Mouse (Mus musculus) forebrain, embryonic 14.5 days (tissue): ENCODE measurements around the gene Taar7a. TPM values are rescaled to one million over a fixed set of nuclear protein-coding genes. Genes with fewer than 3 reads are reported as not detected.
A peak's percentile ranks its signal among the peaks of the same experiment; 100 is the strongest.

Experiments used
- ATAC-seq: fragments of 200-750 bp; cut with Nextera tagmentation; 2 replicates; pipeline ENCODE4 v1.8.0; 2017; ENCODE audit warnings: mild to moderate bottlenecking, moderate library complexity
- DNase-seq: peaks from one replicate; pipeline ENCODE4 v3.0.0-alpha.2; 2015; ENCODE audit warnings: low spot score
- H3K27ac ChIP-seq: fragments of 300-500 bp; sonication (generic); 2 replicates; pipeline ENCODE4 v1.5.1; 2014; ENCODE audit warnings: low read depth, mild to moderate bottlenecking, control low read depth, low read length, moderate library complexity
- H3K27me3 ChIP-seq: fragments of 300-500 bp; sonication (generic); replicated peaks from 2 replicates; pipeline ENCODE4 v1.6.1; 2014; ENCODE audit warnings: low read length, control low read depth, mixed read lengths; ENCODE audit not compliant: control insufficient read depth, insufficient read depth
- H3K36me3 ChIP-seq: fragments of 300-500 bp; sonication (generic); 2 replicates; pipeline ENCODE4 v1.6.1; 2014; ENCODE audit warnings: low read length, control low read depth; ENCODE audit not compliant: control insufficient read depth, insufficient read depth
- H3K4me1 ChIP-seq: fragments of 300-500 bp; sonication (generic); 2 replicates; pipeline ENCODE4 v1.6.1; 2014; ENCODE audit warnings: antibody characterized with exemption, low read length, control low read depth; ENCODE audit not compliant: control insufficient read depth, insufficient read depth
- H3K4me2 ChIP-seq: fragments of 300-500 bp; sonication (generic); 2 replicates; pipeline ENCODE4 v1.6.1; 2014; ENCODE audit warnings: mild to moderate bottlenecking, control low read depth, low read length
- H3K4me3 ChIP-seq: fragments of 300-500 bp; sonication (generic); 2 replicates; pipeline ENCODE4 v1.5.1; 2014; ENCODE audit warnings: low read depth, low read length, control low read depth
- H3K9ac ChIP-seq: fragments of 300-500 bp; sonication (generic); 2 replicates; pipeline ENCODE4 v1.6.1; 2014; ENCODE audit warnings: mild to moderate bottlenecking, low read length, control low read depth, moderate library complexity
- H3K9me3 ChIP-seq: fragments of 300-500 bp; sonication (generic); replicated peaks from 2 replicates; pipeline ENCODE4 v1.6.1; 2016; ENCODE audit warnings: low read length, control low read depth, mixed read lengths; ENCODE audit not compliant: control insufficient read depth
- WGBS: fragments of 180-500 bp; shearing (Covaris S2); extraction: QIAGEN DNeasy Blood & Tissue Kit; methylation state at CpG from one replicate; pipeline ENCODE4 v1.1.7; 2014; 5-methylcytosine and 5-hydroxymethylcytosine counted together
- polyA plus RNA-seq: library from polyadenylated mRNA; unstranded; fragments of >200 nt; fragmentation: Nextera tagmentation; extraction: Ambion mirVana; gene quantifications from 2 replicates; pipeline ENCODE4 v1.2.1, GENCODE M21; 2014

Gene Taar7a
- polyA plus RNA-seq, 1 experiment from 2014 or later, result not detected

- H3K4me1 ChIP-seq, result no peaks in the 10 kb centered on the region
- H3K4me2 ChIP-seq, result no peak overlapping the region
- WGBS, result 67% methylated on average over 3 of the region's 3 CpGs
- H3K9ac ChIP-seq, result no peak overlapping the region
- H3K4me3 ChIP-seq, result no peak overlapping the region
- ATAC-seq (no peak), DNase-seq (no peak)
- no peaks in the 10 kb centered on the region for H3K27me3 ChIP-seq
- H3K9me3 ChIP-seq, result no peaks in the 10 kb centered on the region
- no peak overlapping the region for H3K27ac ChIP-seq
- H3K36me3 ChIP-seq, result no peaks in the 10 kb centered on the region
Observed at GRCm38 (mm10) chr10:23959071-23959470, 34.2 kb downstream of the Taar7a start.

GRCm38 (mm10) chr10:23951714-23952113 lies 41.6 kb downstream of the Taar7a start:
- WGBS, result 88% methylated on average over 6 of the region's 6 CpGs
- no peak for DNase-seq
- Histone ChIP-seq H3K27ac (no peak overlapping the region), H3K4me1 (no peaks in the 10 kb centered on the region), H3K4me2 (no peak overlapping the region), H3K27me3 (no peaks in the 10 kb centered on the region), H3K36me3 (no peaks in the 10 kb centered on the region), H3K9ac (no peak overlapping the region), H3K4me3 (no peak overlapping the region), H3K9me3 (no peaks in the 10 kb centered on the region)
- no peak for ATAC-seq

GRCm38 (mm10) chr10:23949508-23950005 lies 43.7 kb downstream of the Taar7a start, which contains the start of gene Taar3:
Gene Taar3, plus strand, starts transcription at chr10:23949558.
- Histone ChIP-seq H3K36me3 (no peaks in the 10 kb centered on the region), H3K4me3 (no peak within 1 kb of the TSS), H3K4me2 (no peak within 1 kb of the TSS), H3K27me3 (no peaks in the 10 kb centered on the region), H3K9me3 (no peaks in the 10 kb centered on the region), H3K4me1 (no peaks in the 10 kb centered on the region), H3K27ac (no peak within 1 kb of the TSS), H3K9ac (no peak within 1 kb of the TSS)
- ATAC-seq (no peak), DNase-seq (no peak)
- WGBS, result 86% methylated on average over 16 of the region's 16 CpGs

- DNase-seq (peak; percentile 24), ATAC-seq (no peak)
- Histone ChIP-seq H3K9ac (no peak overlapping the region), H3K4me3 (no peak overlapping the region), H3K4me1 (no peaks in the 10 kb centered on the region), H3K4me2 (no peak overlapping the region), H3K9me3 (no peaks in the 10 kb centered on the region), H3K27ac (no peak overlapping the region), H3K27me3 (no peaks in the 10 kb centered on the region), H3K36me3 (no peaks in the 10 kb centered on the region)
- 50% methylated on average over 7 of the region's 7 CpGs for WGBS
Observed at GRCm38 (mm10) chr10:23948026-23948425, 45.3 kb downstream of the Taar7a start.

- Histone ChIP-seq H3K4me3 (no peak overlapping the region), H3K4me2 (no peak overlapping the region), H3K9me3 (no peaks in the 10 kb centered on the region), H3K9ac (no peak overlapping the region), H3K27ac (no peak overlapping the region), H3K36me3 (no peaks in the 10 kb centered on the region), H3K4me1 (0 out of 2 replicates have a peak, but pooled peaks cover 2% of the 10 kb centered on the region), H3K27me3 (no peaks in the 10 kb centered on the region)
- no peak for ATAC-seq
- DNase-seq, result no peak
- WGBS, result 79% methylated on average over 5 of the region's 5 CpGs
Observed at GRCm38 (mm10) chr10:23942465-23942864, 50.8 kb downstream of the Taar7a start.

Other genes starting within 250 kb of the Taar7a start
- 143 and 176 TPM in 2 replicates for gene Rps12, start 206.2 kb downstream of the Taar7a start, polyA plus RNA-seq
- gene Slc18b1, start 196.5 kb downstream of the Taar7a start, polyA plus RNA-seq, result 19.5 and 22.2 TPM in 2 replicates
- 0.11 TPM in 1 of 2 replicates, not detected in the other for gene Vnn3, start 142.0 kb downstream of the Taar7a start, polyA plus RNA-seq
- 0.23 and 0.54 TPM in 2 replicates for gene Vnn1, start 98.8 kb downstream of the Taar7a start, polyA plus RNA-seq
- not detected in 2 replicates for gene Taar1, start 73.1 kb downstream of the Taar7a start, polyA plus RNA-seq
- not detected in 2 replicates for gene Taar2, start 54.9 kb downstream of the Taar7a start, polyA plus RNA-seq
- not detected in 2 replicates for gene Taar3, start 43.9 kb downstream of the Taar7a start, polyA plus RNA-seq
- 0.28 TPM in 1 of 2 replicates, not detected in the other for gene Taar4, start 33.0 kb downstream of the Taar7a start, polyA plus RNA-seq
- not detected in 2 replicates for gene Taar5, start 22.8 kb downstream of the Taar7a start, polyA plus RNA-seq
- not detected in 2 replicates for gene Taar6, start 7.8 kb downstream of the Taar7a start, polyA plus RNA-seq
- gene Taar7b, start 6.5 kb upstream of the Taar7a start, polyA plus RNA-seq, result not detected in 2 replicates
- not detected in 2 replicates for gene Taar7d, start 33.7 kb upstream of the Taar7a start, polyA plus RNA-seq
- not detected in 2 replicates for gene Taar7e, start 44.1 kb upstream of the Taar7a start, polyA plus RNA-seq
- gene Taar7f, start 56.0 kb upstream of the Taar7a start, polyA plus RNA-seq, result not detected in 2 replicates
- gene Taar8a, start 83.0 kb upstream of the Taar7a start, polyA plus RNA-seq, result not detected in 2 replicates
- not detected in 2 replicates for gene Taar8b, start 98.8 kb upstream of the Taar7a start, polyA plus RNA-seq
- gene Taar8c, start 108.4 kb upstream of the Taar7a start, polyA plus RNA-seq, result not detected in 2 replicates
- not detected in 2 replicates for gene Taar9, start 116.1 kb upstream of the Taar7a start, polyA plus RNA-seq
- gene Stx7, start 155.8 kb upstream of the Taar7a start, polyA plus RNA-seq, result 275 and 313 TPM in 2 replicates
- 1.7 and 2.1 TPM in 2 replicates for gene Moxd1, start 230.0 kb upstream of the Taar7a start, polyA plus RNA-seq